Mouse (Mus musculus) midbrain, embryonic 14.5 days (tissue): ENCODE measurements at regions not wholly inside any gene's neighbourhood (a gene's known extent, or its start where the extent isn't known, plus 50 kb on each side); places are given as distances from the start of the nearest gene placed in this dataset.
A peak's percentile ranks its signal among the peaks of the same experiment; 100 is the strongest.
"Not testable (repeated sequence)": the region's sequence is repeated elsewhere in the genome, so short reads cannot be mapped to it uniquely, and the experiment has no call there.

ENCODE experiments used
- ATAC-seq: fragments of 200-750 bp; cut with Nextera tagmentation; 2 replicates; pipeline ENCODE4 v1.8.0; 2017; ENCODE audit warnings: moderate number of reproducible peaks, moderate library complexity; ENCODE audit not compliant: low FRiP score, low TSS enrichment
- DNase-seq: peaks from one replicate; pipeline ENCODE4 v3.0.0-alpha.2; 2015
- H3K27ac ChIP-seq: fragments of 300-500 bp; sonication (generic); replicated peaks from 2 replicates; pipeline ENCODE4 v1.5.1; 2014; ENCODE audit warnings: mild to moderate bottlenecking, low read depth, low read length, moderate library complexity
- H3K27me3 ChIP-seq: fragments of 300-500 bp; sonication (generic); 2 replicates; pipeline ENCODE4 v1.6.1; 2014; ENCODE audit warnings: low read length, control low read depth, mixed read lengths; ENCODE audit not compliant: control insufficient read depth, insufficient read depth
- H3K36me3 ChIP-seq: fragments of 300-500 bp; sonication (generic); 2 replicates; pipeline ENCODE4 v1.6.1; 2014; ENCODE audit warnings: low read length, control low read depth; ENCODE audit not compliant: control insufficient read depth, insufficient read depth
- H3K4me1 ChIP-seq: fragments of 300-500 bp; sonication (generic); 2 replicates; pipeline ENCODE4 v1.6.1; 2014; ENCODE audit warnings: mild to moderate bottlenecking, antibody characterized with exemption, low read length, control low read depth; ENCODE audit not compliant: control insufficient read depth, insufficient read depth
- H3K4me2 ChIP-seq: fragments of 300-500 bp; sonication (generic); 2 replicates; pipeline ENCODE4 v1.6.1; 2014; ENCODE audit warnings: mild to moderate bottlenecking, low read length, moderate library complexity
- H3K4me3 ChIP-seq: fragments of 300-500 bp; sonication (generic); replicated peaks from 2 replicates; pipeline ENCODE4 v1.5.1; 2014; ENCODE audit warnings: low read depth, low read length
- H3K9ac ChIP-seq: fragments of 300-500 bp; sonication (generic); replicated peaks from 2 replicates; pipeline ENCODE4 v1.6.1; 2014; ENCODE audit warnings: mild to moderate bottlenecking, low read length, moderate library complexity
- H3K9me3 ChIP-seq: fragments of 300-500 bp; sonication (generic); 2 replicates; pipeline ENCODE4 v1.6.1; 2016; ENCODE audit warnings: low read length, control low read depth, mixed read lengths; ENCODE audit not compliant: control insufficient read depth
- WGBS: fragments of 180-500 bp; shearing (Covaris S2); extraction: QIAGEN DNeasy Blood & Tissue Kit; methylation state at CpG from one replicate; pipeline ENCODE4 v1.1.7; 2014; 5-methylcytosine and 5-hydroxymethylcytosine counted together

DNA sequence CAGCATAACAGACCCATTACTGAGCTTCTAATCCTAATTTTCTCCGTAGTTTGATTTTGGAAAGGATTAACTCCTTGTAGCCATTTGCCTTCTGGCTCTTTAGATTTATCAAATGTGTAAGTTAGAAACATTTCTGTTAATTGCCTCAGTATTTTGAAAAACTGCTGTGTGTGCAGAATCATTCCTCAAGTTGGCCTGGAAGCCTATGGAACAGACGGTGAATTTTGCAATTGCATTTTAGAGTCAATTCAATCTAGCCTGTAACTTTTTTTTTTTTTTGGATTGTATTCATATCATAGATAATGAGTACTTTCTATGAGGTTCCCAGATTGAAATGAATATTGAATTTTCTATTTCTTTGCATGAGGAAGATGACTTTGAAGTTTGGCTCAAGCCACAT is 146.3 kb downstream of the Wdr20rt start:
- Histone ChIP-seq H3K4me2 (no peak overlapping the region), H3K27me3 (no peaks in the 10 kb centered on the region), H3K27ac (no peak overlapping the region), H3K4me3 (no peak overlapping the region), H3K36me3 (no peaks in the 10 kb centered on the region), H3K9me3 (no peaks in the 10 kb centered on the region), H3K4me1 (no peaks in the 10 kb centered on the region), H3K9ac (no peak overlapping the region)
- DNase-seq: no peak
- ATAC-seq: no peak
- 79% methylated on average over 2 of the region's 2 CpGs for WGBS

DNA sequence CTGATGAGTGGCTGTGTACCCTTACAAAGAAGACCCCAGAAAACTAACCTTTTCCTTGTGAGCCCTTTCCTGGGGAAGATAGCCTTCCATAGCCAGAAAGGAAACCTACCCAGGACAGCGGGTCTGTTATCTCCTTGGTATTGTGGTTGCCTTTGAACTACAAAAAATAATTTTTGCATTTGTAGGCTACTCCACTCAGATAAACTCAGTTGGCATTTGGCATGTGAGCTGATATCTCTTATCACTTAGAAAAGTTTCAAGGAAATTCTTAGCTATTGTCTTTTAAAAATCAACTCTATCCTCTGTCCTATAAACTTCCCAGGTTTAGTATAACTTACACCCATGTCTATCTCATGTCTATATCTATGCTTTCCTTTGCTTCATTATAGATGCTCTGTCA is 154.0 kb downstream of the Wdr20rt start:
- 89% methylated on average over 1 of the region's 1 CpGs for WGBS
- Histone ChIP-seq H3K36me3 (no peaks in the 10 kb centered on the region), H3K9ac (no peak overlapping the region), H3K4me1 (peaks cover 7% of the 10 kb centered on the region; the same call in 1 of the 2 replicates), H3K4me2 (no peak overlapping the region), H3K9me3 (no peaks in the 10 kb centered on the region), H3K27ac (no peak overlapping the region), H3K27me3 (no peaks in the 10 kb centered on the region), H3K4me3 (no peak overlapping the region)
- DNase-seq (no peak), ATAC-seq (no peak)

DNA sequence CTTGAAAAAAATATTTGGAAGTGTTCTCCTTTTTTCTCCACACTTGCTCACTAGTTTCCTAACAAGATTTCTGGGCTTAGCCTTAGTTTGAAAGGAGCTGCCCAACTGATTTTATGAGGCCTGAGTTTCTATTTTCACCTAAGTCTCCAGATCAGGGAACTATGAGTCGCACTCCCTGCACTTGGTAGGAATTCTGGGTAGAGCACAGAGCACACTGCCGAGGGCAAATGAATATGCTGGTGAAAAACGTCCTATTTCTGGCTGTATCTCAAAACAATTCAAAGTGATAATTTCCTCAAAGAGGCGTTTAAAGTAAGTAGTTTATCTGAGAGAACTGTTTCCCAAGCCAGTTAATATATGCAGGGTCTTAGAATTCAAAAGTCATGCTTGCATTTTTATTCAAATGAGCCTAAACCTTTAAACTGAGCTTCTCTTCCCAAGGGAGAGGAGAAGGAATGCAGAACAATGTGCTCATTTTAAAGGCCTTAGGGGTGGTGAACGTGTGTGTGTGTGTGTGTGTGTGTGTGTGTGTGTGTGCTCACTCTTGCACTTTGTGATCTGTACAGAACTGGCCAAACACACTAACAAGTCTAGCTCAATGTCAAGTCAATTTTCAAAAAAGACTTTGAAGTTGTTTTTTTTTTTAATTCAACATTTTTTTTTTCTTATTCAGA is 156.9 kb downstream of the Wdr20rt start:
- Histone ChIP-seq H3K27ac (0 out of 2 replicates have a peak overlapping the region, but pooled peaks have one; percentile 6), H3K9me3 (no peaks in the 10 kb centered on the region), H3K4me3 (no peak overlapping the region), H3K9ac (no peak overlapping the region), H3K36me3 (no peaks in the 10 kb centered on the region), H3K27me3 (no peaks in the 10 kb centered on the region), H3K4me2 (no peak overlapping the region), H3K4me1 (peaks cover 7% of the 10 kb centered on the region; the same call in 1 of the 2 replicates)
- ATAC-seq (peak; percentile 90), DNase-seq (peak; percentile 73)
- WGBS: 9% methylated on average over 5 of the region's 5 CpGs

- H3K4me3 ChIP-seq, H3K27ac ChIP-seq, H3K9ac ChIP-seq, H3K36me3 ChIP-seq, H3K9me3 ChIP-seq, DNase-seq, H3K4me2 ChIP-seq, H3K4me1 ChIP-seq, H3K27me3 ChIP-seq, ATAC-seq: not testable (repeated sequence)
- 80% methylated on average over 11 of the region's 11 CpGs for WGBS
These were observed 157.5 kb downstream of the Wdr20rt start for GRCm38 (mm10) chr12:65382796-65383195.

DNA sequence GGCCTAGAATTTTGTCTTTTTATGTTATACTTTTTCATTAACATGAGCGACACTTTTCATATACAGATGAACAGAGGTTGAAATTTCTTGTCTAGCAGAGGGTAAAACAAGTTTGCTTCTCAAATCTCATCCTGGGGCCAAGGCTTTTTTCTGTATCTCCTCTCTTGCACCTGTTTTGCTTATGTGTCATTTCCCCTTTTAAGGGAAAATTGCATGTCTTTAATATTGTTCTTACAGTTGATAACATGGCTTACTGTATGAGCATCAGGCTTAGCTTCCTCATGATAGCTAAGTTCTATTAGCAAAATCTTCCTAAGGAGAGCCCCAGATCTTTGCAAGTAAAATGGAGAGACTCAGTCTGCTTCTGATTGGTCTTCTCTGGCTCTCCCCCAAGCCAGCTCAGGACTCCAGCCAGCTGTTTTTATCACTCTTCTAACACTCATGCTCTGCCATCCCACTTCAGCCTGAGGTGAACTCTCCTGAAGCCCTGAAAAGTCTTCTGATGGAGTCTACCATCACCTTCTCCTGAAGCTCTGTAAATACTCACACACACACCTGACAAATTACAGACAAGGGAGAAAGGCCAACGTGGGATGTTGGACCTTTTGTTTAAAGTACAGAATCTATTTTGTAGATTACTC is 160.8 kb downstream of the Wdr20rt start:
- Histone ChIP-seq H3K4me1 (peaks cover 7% of the 10 kb centered on the region; the same call in 1 of the 2 replicates), H3K27me3 (no peaks in the 10 kb centered on the region), H3K27ac (no peak overlapping the region), H3K4me3 (no peak overlapping the region), H3K9ac (no peak overlapping the region), H3K36me3 (no peaks in the 10 kb centered on the region), H3K4me2 (no peak overlapping the region), H3K9me3 (no peaks in the 10 kb centered on the region)
- DNase-seq (no peak), ATAC-seq (no peak)
- WGBS: 87% methylated on average over 2 of the region's 2 CpGs

DNA sequence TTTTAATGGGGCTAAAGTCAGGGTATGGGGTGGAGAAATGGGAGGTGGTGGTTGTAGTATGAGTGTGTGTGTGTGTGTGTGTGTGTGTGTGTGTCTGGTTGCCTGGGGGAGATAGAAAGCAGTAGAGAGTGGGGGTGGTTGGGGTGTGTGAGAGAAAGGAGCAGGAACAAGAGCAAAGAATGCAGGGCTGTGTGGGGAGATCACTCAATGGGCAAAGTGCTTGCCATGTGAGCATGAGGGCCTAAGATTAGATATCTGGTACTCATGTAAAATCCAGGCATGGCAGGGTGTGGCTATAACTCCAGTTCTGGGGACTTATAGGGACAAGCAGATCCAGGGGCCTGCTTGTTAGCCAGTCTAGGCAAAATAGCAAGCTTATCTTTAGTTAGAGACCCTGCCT is 161.7 kb downstream of the Wdr20rt start:
- no peak for ATAC-seq
- Histone ChIP-seq H3K9ac (no peak overlapping the region), H3K4me3 (no peak overlapping the region), H3K36me3 (no peaks in the 10 kb centered on the region), H3K9me3 (no peaks in the 10 kb centered on the region), H3K4me1 (peaks cover 4% of the 10 kb centered on the region; the same call in 1 of the 2 replicates), H3K27ac (no peak overlapping the region), H3K4me2 (no peak overlapping the region), H3K27me3 (no peaks in the 10 kb centered on the region)
- DNase-seq: no peak

DNA sequence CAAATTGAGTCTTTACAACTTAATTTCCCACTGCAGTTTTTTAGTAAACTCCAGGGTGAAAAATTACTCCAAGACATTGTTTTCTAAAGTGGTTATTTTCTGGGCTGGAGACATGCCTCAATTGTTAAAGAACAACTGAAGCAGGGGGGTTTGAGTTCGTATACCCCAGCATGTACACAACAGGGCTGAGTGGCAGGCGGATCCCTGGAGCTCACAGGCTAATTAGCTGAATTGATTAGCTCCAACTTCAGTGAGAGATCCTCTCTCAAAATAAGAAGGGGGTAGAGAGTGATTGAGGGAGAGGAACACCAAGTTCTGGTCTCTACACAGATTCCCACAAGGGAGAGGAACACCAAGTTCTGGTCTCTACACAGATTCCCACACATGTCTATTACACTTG is 164.2 kb downstream of the Wdr20rt start:
- Histone ChIP-seq H3K4me2 (no peak overlapping the region), H3K9me3 (no peaks in the 10 kb centered on the region), H3K4me3 (no peak overlapping the region), H3K4me1 (no peaks in the 10 kb centered on the region), H3K36me3 (no peaks in the 10 kb centered on the region), H3K9ac (no peak overlapping the region), H3K27ac (no peak overlapping the region), H3K27me3 (no peaks in the 10 kb centered on the region)
- DNase-seq: no peak
- WGBS: 31% methylated on average over 2 of the region's 2 CpGs
- no peak for ATAC-seq

- DNase-seq: no peak
- no peak for ATAC-seq
- Histone ChIP-seq H3K27ac (no peak overlapping the region), H3K9ac (no peak overlapping the region), H3K4me3 (no peak overlapping the region), H3K27me3 (no peaks in the 10 kb centered on the region), H3K4me1 (no peaks in the 10 kb centered on the region), H3K36me3 (no peaks in the 10 kb centered on the region), H3K9me3 (no peaks in the 10 kb centered on the region), H3K4me2 (no peak overlapping the region)
- 70% methylated on average over 6 of the region's 6 CpGs for WGBS
These were observed 165.0 kb downstream of the Wdr20rt start for GRCm38 (mm10) chr12:65390330-65390729.
